Mouse (Mus musculus): ENCODE measurements around the gene Bmf. TPM values are rescaled to one million over a fixed set of nuclear protein-coding genes. Genes with fewer than 3 reads are reported as not detected.
A peak's percentile ranks its signal among the peaks of the same experiment; 100 is the strongest.

Bmf gene
- polyA plus RNA-seq, 1 experiment from 2014 or later = 7.1 TPM

DNA sequence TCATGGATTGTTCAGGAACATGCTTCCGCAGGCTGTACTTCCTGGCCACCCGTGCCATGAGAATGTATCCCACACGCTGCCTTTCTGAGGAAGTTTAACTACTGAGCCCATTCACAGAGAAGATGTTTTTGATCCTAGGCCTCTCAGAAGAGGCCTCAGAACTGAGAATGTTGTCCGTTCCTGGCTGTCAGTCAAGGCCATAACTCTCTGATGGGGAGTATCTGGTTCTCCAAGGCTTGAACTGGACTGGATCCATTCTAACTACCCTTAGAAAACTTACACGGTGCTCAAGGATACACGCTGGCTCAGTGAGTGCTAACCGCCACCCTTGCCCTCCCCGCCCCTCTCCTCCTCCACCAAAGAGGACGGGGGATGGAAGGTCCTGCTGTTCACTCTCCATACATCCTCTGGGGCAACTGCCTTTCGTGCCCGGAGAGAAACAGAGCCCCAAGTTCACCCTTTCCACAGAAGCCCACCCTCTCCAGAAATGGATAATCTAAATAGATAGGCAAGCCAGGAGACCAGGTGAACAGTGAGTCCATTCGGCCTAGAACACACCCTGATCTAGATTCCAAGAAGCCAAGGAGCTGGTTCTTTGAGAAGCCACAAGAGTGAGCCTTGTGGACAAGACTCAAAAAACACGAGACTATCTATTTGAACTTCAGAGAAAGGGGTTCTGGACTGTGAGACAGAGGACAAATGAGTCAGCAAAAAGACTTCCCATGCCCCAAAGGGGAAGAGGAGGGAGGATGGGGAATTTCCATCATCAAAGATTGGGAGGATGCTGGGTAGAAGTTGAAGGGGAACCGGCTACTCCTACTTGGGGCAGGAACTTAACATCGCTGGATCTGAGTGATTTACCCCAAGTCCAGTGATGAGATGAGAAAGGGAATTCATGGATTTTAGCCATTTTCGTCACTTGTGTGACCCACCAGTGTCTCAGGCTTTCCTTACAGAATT is 36.8 kb downstream of the Bmf start:
- WGBS = 78% methylated on average over 16 of the region's 16 CpGs
- H3K4me2 ChIP-seq = no peak overlapping the region
- H3K9me3 ChIP-seq (ENCODE audit: low read depth, low read length) = no peaks in the 10 kb centered on the region
- ATAC-seq (ENCODE audit: insufficient read depth) (no peak), DNase-seq (no peak)
- no peak overlapping the region; the same call in 1 of the 2 replicates for H3K9ac ChIP-seq
- no peaks in the 10 kb centered on the region for H3K36me3 ChIP-seq (ENCODE audit: insufficient read depth)
- no peak overlapping the region for H3K4me3 ChIP-seq (ENCODE audit: low read depth, low read length)
- H3K27ac ChIP-seq (ENCODE audit: low read depth) = peak overlapping the region; percentile 65; the same call in 1 of the 2 replicates
- H3K27me3 ChIP-seq (ENCODE audit: insufficient read depth, low read length) = no peaks in the 10 kb centered on the region
- TF ChIP-seq CTCF (IDR thresholded peaks at IDR 0.05; ENCODE audit: low read depth) = no peak
- peaks cover 9% of the 10 kb centered on the region for H3K4me1 ChIP-seq (ENCODE audit: insufficient read depth)

DNA sequence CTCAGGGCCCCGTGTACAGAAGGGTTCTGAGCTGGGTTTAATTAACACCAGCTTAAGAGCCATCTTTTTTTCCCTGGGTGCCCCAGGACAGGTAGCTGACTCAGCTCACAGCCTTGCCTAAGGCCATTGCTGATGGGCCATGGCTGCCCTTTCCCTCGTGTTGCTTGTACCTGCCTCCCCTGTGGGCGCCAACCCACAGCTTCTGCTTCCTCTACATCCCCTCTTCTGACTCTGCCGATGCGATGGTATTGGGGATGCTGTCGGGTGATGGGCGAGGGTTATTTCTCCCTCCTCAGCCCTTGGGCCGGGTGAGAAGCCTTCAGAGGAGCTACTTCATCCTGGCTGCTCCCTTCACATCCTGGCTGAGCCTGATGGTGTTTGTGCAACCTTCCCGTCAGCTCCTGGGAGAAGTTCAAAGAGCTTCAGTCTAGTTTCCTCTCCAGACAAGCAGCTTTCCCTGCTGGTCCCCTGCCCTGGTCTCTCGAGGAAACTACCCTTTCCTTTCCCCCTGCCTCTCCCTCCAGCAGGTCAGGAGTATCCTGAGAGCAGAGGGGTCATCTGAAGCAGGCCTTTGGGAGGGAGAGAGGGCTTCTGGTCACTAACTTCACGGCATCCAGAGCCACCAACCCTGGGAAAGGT is 37.6 kb downstream of the Bmf start:
- no peaks in the 10 kb centered on the region for H3K36me3 ChIP-seq (ENCODE audit: insufficient read depth)
- H3K4me1 ChIP-seq (ENCODE audit: insufficient read depth) = peaks cover 9% of the 10 kb centered on the region
- no peaks in the 10 kb centered on the region for H3K9me3 ChIP-seq (ENCODE audit: low read depth, low read length)
- H3K9ac ChIP-seq = no peak overlapping the region; the same call in 1 of the 2 replicates
- WGBS = 43% methylated on average over 11 of the region's 11 CpGs
- H3K27ac ChIP-seq (ENCODE audit: low read depth) = peak overlapping the region; percentile 65; the same call in 1 of the 2 replicates
- DNase-seq = peak; percentile 31
- H3K27me3 ChIP-seq (ENCODE audit: insufficient read depth, low read length) = no peaks in the 10 kb centered on the region
- ATAC-seq (ENCODE audit: insufficient read depth) = no peak
- no peak for TF ChIP-seq CTCF (IDR thresholded peaks at IDR 0.05; ENCODE audit: low read depth)
- no peak overlapping the region for H3K4me3 ChIP-seq (ENCODE audit: low read depth, low read length)
- H3K4me2 ChIP-seq = no peak overlapping the region

- Histone ChIP-seq H3K9ac (peak overlapping the region; percentile 13; the same call in 1 of the 2 replicates), H3K27me3 (ENCODE audit: insufficient read depth, low read length) (no peaks in the 10 kb centered on the region), H3K4me2 (peak overlapping the region; percentile 7; the same call in 1 of the 2 replicates), H3K4me1 (ENCODE audit: insufficient read depth) (peaks cover 9% of the 10 kb centered on the region), H3K9me3 (ENCODE audit: low read depth, low read length) (no peaks in the 10 kb centered on the region), H3K4me3 (ENCODE audit: low read depth, low read length) (no peak overlapping the region), H3K27ac (ENCODE audit: low read depth) (peak overlapping the region; percentile 79), H3K36me3 (ENCODE audit: insufficient read depth) (no peaks in the 10 kb centered on the region)
- ATAC-seq (ENCODE audit: insufficient read depth) = peak; percentile 83
- 36% methylated on average over 29 of the region's 29 CpGs for WGBS
- no peak for TF ChIP-seq CTCF (IDR thresholded peaks at IDR 0.05; ENCODE audit: low read depth)
- DNase-seq = peak; percentile 84
Measured at GRCm38 (mm10) chr2:118510447-118511310, 38.8 kb downstream of the Bmf start.

DNA sequence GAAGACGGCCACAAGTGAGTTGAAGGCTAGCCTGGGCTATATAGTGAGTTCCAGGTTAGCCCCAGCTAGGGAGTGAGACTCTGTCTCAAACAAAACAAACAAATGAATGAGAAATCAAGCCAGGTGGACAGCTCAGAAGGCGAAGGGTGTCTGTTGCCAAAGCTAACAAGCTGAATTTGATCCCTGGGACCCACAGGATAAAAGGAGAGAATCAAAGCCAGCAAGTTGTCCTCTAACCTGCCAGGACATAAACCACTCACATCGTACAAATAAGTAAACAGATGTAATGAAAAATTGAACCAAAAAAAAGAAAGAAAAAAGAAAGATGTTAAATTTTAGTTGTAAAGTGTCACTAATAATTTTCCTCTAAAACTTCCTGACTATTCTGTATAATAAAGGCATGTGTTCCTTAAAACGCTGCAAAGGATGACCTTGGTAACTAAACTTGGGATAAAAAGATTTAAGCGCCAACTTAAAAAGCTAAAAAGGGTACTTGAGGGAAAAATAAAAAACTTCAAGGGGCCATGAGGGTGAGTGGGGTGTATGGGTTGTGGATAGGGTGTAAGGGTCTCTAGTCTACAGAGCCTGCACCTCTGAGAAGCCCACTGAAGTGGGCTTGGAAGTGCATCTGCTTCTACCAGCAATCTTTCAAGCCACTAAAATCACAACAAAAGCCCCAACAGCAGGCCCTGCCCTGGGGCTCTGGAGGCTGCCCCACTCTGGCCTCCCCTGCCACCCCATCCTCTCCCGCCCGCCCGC is 39.6 kb downstream of the Bmf start:
- Histone ChIP-seq H3K4me2 (peak overlapping the region; percentile 7; the same call in 1 of the 2 replicates), H3K4me3 (ENCODE audit: low read depth, low read length) (no peak overlapping the region), H3K27ac (ENCODE audit: low read depth) (peak overlapping the region; percentile 79), H3K9me3 (ENCODE audit: low read depth, low read length) (no peaks in the 10 kb centered on the region), H3K27me3 (ENCODE audit: insufficient read depth, low read length) (no peaks in the 10 kb centered on the region), H3K9ac (peak overlapping the region; percentile 13; the same call in 1 of the 2 replicates), H3K36me3 (ENCODE audit: insufficient read depth) (no peaks in the 10 kb centered on the region), H3K4me1 (ENCODE audit: insufficient read depth) (peaks cover 9% of the 10 kb centered on the region)
- ATAC-seq (ENCODE audit: insufficient read depth) = no peak
- no peak for TF ChIP-seq CTCF (IDR thresholded peaks at IDR 0.05; ENCODE audit: low read depth)
- WGBS = 48% methylated on average over 8 of the region's 8 CpGs
- DNase-seq = no peak

GRCm38 (mm10) chr2:118507126-118507525 is 42.4 kb downstream of the Bmf start:
- no peak for DNase-seq
- H3K27ac ChIP-seq (ENCODE audit: low read depth) = no peak overlapping the region
- H3K4me1 ChIP-seq (ENCODE audit: insufficient read depth) = peaks cover 9% of the 10 kb centered on the region
- no peaks in the 10 kb centered on the region for H3K27me3 ChIP-seq (ENCODE audit: insufficient read depth, low read length)
- no peak overlapping the region for H3K4me2 ChIP-seq
- no peak overlapping the region for H3K9ac ChIP-seq
- 82% methylated on average over 7 of the region's 7 CpGs for WGBS
- H3K9me3 ChIP-seq (ENCODE audit: low read depth, low read length) = no peaks in the 10 kb centered on the region
- H3K4me3 ChIP-seq (ENCODE audit: low read depth, low read length) = no peak overlapping the region
- H3K36me3 ChIP-seq (ENCODE audit: insufficient read depth) = no peaks in the 10 kb centered on the region
- no peak for ATAC-seq (ENCODE audit: insufficient read depth)
- TF ChIP-seq CTCF (IDR thresholded peaks at IDR 0.05; ENCODE audit: low read depth) = no peak

DNA sequence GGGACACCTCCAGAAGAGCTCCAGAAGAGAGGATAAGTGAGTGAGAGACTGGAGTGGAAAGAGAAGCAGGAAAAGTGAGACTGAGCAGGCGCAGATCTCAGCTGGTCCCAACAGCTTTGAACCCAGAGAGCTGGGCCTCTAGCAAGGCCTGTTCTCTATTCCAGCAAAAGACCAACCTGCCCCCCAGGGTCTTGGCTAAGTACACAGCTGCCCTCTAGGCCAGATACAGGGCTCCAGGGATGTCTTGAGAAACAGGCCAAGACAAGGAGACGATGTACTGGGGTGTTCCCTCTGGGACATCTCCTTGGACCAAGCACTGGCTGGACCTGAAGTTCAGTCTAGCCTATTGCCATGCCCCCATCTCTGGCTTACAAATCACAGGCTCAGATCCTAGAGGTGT is 49.3 kb downstream of the Bmf start:
- no peak overlapping the region for H3K27ac ChIP-seq (ENCODE audit: low read depth)
- ATAC-seq (ENCODE audit: insufficient read depth) = no peak

More for the DNA sequence above, 49.3 kb downstream of the Bmf start:
- 73% methylated on average over 2 of the region's 2 CpGs for WGBS
- no peaks in the 10 kb centered on the region for H3K27me3 ChIP-seq (ENCODE audit: insufficient read depth, low read length)
- no peak overlapping the region for H3K4me2 ChIP-seq
- H3K4me1 ChIP-seq (ENCODE audit: insufficient read depth) = no peaks in the 10 kb centered on the region
- no peaks in the 10 kb centered on the region for H3K9me3 ChIP-seq (ENCODE audit: low read depth, low read length)
- H3K36me3 ChIP-seq (ENCODE audit: insufficient read depth) = no peaks in the 10 kb centered on the region
- DNase-seq = no peak
- TF ChIP-seq CTCF (IDR thresholded peaks at IDR 0.05; ENCODE audit: low read depth) = no peak
- no peak overlapping the region for H3K4me3 ChIP-seq (ENCODE audit: low read depth, low read length)
- no peak overlapping the region for H3K9ac ChIP-seq

All from lung, embryonic 14.5 days (tissue).